Mouse (Mus musculus): ENCODE results near the gene Krtap4-13. TPM values are rescaled to one million over a fixed set of nuclear protein-coding genes. Genes with fewer than 3 reads are reported as not detected.
"Not testable (repeated sequence)": the region's sequence is repeated elsewhere in the genome, so short reads cannot be mapped to it uniquely, and the experiment has no call there.

Gene Krtap4-13
- not detected in 2 replicates for polyA plus RNA-seq (2016; fragmentation: Nextera tagmentation; extraction: Ambion mirVana)

GRCm38 (mm10) chr11:99809792-99810191 lies at the start of gene Krtap4-13:
Gene Krtap4-13 (minus strand): TSS chr11:99809892.
- H3K4me3 ChIP-seq; H3K36me3 ChIP-seq (replicated peaks); H3K9me3 ChIP-seq; H3K27ac ChIP-seq; H3K4me1 ChIP-seq; H3K27me3 ChIP-seq (ENCODE audit: poor library complexity, severe bottlenecking); DNase-seq (ENCODE audit: extremely low spot score, low spot score): not testable (repeated sequence)

DNA sequence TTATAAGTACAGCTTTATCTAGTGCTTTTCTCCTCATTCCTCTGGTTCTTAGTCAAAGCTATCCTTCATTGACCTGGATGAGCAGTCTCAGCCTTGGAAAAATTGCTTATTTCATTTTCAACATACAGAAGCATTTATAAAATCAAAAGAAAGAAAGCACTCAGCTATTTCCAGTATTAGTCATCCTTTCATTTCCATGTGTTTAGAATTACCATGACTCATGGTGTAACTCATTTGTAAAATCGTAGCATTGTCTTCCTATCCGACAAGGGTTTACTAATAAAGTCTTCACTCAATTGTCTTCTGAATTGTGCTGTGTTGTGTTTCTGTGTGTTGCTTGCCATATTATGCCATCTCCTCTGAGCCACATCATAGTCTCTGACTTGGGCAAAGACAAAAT lies 49.1 kb upstream of the Krtap4-13 start:
- H3K36me3 ChIP-seq (replicated peaks) = no peaks in the 10 kb centered on the region
- H3K9me3 ChIP-seq = no peaks in the 10 kb centered on the region
- no peaks in the 10 kb centered on the region for H3K4me1 ChIP-seq
- no peak overlapping the region for H3K4me3 ChIP-seq
- DNase-seq (ENCODE audit: extremely low spot score, low spot score) = no peak
- H3K27ac ChIP-seq = no peak overlapping the region
- 88% methylated on average over 2 of the region's 2 CpGs for WGBS
- H3K27me3 ChIP-seq (ENCODE audit: poor library complexity, severe bottlenecking) = no peaks in the 10 kb centered on the region

GRCm38 (mm10) chr11:99857617-99858016 lies 47.9 kb upstream of the Krtap4-13 start, which contains the start of gene Gm11568:
Gene Gm11568 (plus strand): TSS chr11:99857917.
- Histone ChIP-seq H3K4me3 (no peak within 1 kb of the TSS), H3K36me3 (replicated peaks) (no peaks in the 10 kb centered on the region), H3K9me3 (no peaks in the 10 kb centered on the region), H3K4me1 (no peaks in the 10 kb centered on the region), H3K27me3 (ENCODE audit: poor library complexity, severe bottlenecking) (no peaks in the 10 kb centered on the region), H3K27ac (no peak within 1 kb of the TSS)
- no peak for DNase-seq (ENCODE audit: extremely low spot score, low spot score)
- WGBS = 83% methylated on average over 2 of the region's 2 CpGs

DNA sequence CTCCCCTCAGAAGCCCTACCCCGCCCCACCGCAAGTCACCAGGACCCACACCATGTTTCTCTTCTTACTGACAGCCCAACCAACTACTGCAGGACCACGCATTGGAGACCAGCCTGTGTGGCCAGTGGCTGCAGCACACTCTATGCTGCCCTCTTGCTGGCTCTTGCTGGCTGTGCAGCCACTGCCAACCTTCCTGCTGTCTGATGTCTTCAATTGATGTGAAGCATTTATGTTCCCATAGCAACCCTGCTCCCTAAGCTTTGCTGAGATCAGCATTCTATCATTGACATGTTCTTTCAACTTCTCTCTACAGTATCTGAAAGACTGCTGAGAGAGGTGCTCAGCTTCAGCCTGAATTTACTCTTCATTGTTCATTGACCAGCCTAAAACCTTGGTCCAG lies 44.4 kb upstream of the Krtap4-13 start:
- 0 out of 2 replicates have a peak, but pooled peaks cover 4% of the 10 kb centered on the region for H3K9me3 ChIP-seq
- no peaks in the 10 kb centered on the region for H3K27me3 ChIP-seq (ENCODE audit: poor library complexity, severe bottlenecking)
- DNase-seq (ENCODE audit: extremely low spot score, low spot score) = no peak
- 66% methylated on average over 3 of the region's 3 CpGs for WGBS
- no peak overlapping the region for H3K4me3 ChIP-seq
- H3K27ac ChIP-seq = no peak overlapping the region
- H3K36me3 ChIP-seq (replicated peaks) = no peaks in the 10 kb centered on the region
- no peaks in the 10 kb centered on the region for H3K4me1 ChIP-seq

GRCm38 (mm10) chr11:99851508-99851907 lies 41.8 kb upstream of the Krtap4-13 start, which contains the start of gene Krtap4-16:
Gene Krtap4-16 (minus strand): TSS chr11:99851608.
- no peaks in the 10 kb centered on the region for H3K4me1 ChIP-seq
- no peaks in the 10 kb centered on the region for H3K36me3 ChIP-seq (replicated peaks)
- DNase-seq (ENCODE audit: extremely low spot score, low spot score) = no peak
- 0 out of 2 replicates have a peak, but pooled peaks cover 4% of the 10 kb centered on the region for H3K9me3 ChIP-seq
- H3K27ac ChIP-seq = peak within 1 kb of the TSS; percentile 44; the same call in 1 of the 2 replicates
- H3K27me3 ChIP-seq (ENCODE audit: poor library complexity, severe bottlenecking) = no peaks in the 10 kb centered on the region
- H3K4me3 ChIP-seq = no peak within 1 kb of the TSS

GRCm38 (mm10) chr11:99846746-99847145 lies 37.1 kb upstream of the Krtap4-13 start:
- Histone ChIP-seq H3K27ac (no peak overlapping the region), H3K9me3 (0 out of 2 replicates have a peak, but pooled peaks cover 4% of the 10 kb centered on the region), H3K4me1 (peaks cover 14% of the 10 kb centered on the region), H3K4me3 (no peak overlapping the region), H3K27me3 (ENCODE audit: poor library complexity, severe bottlenecking) (no peaks in the 10 kb centered on the region), H3K36me3 (replicated peaks) (no peaks in the 10 kb centered on the region)
- DNase-seq (ENCODE audit: extremely low spot score, low spot score) = no peak
- 100% methylated on average over 2 of the region's 2 CpGs for WGBS

DNA sequence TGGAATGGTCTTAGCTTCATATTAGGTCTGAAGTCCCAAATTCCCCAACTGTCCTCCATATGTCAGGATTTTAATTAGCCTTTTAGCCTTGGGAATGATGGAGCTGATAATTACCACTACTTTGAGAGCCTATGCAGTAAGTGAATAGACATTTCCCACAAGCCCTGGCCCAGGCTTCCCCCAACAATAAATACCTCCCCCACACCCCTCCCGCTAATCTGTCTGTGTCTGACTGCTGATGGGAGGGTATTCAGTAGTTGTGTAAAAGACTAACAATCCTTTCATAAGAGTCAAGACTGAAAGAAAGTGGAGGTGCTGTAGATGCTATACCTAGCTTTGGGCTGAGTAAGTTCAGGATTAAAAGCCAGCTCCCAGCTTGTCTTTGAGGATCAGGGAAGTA lies 32.5 kb upstream of the Krtap4-13 start:
- no peaks in the 10 kb centered on the region for H3K9me3 ChIP-seq
- H3K27me3 ChIP-seq (ENCODE audit: poor library complexity, severe bottlenecking) = no peaks in the 10 kb centered on the region
- H3K4me1 ChIP-seq = peaks cover 20% of the 10 kb centered on the region
- H3K36me3 ChIP-seq (replicated peaks) = no peaks in the 10 kb centered on the region
- 64% methylated on average over 1 of the region's 1 CpGs for WGBS
- H3K4me3 ChIP-seq = no peak overlapping the region
- DNase-seq (ENCODE audit: extremely low spot score, low spot score) = no peak
- no peak overlapping the region for H3K27ac ChIP-seq

GRCm38 (mm10) chr11:99837966-99838365 lies 28.3 kb upstream of the Krtap4-13 start, which contains the start of gene 2300003K06Rik:
Gene 2300003K06Rik (minus strand): TSS chr11:99838066.
- no peak for DNase-seq (ENCODE audit: extremely low spot score, low spot score)
- Histone ChIP-seq H3K27ac (no peak within 1 kb of the TSS), H3K36me3 (replicated peaks) (no peaks in the 10 kb centered on the region), H3K27me3 (ENCODE audit: poor library complexity, severe bottlenecking) (no peaks in the 10 kb centered on the region), H3K4me3 (no peak within 1 kb of the TSS), H3K9me3 (no peaks in the 10 kb centered on the region), H3K4me1 (peaks cover 18% of the 10 kb centered on the region)
- 73% methylated on average over 1 of the region's 1 CpGs for WGBS

DNA sequence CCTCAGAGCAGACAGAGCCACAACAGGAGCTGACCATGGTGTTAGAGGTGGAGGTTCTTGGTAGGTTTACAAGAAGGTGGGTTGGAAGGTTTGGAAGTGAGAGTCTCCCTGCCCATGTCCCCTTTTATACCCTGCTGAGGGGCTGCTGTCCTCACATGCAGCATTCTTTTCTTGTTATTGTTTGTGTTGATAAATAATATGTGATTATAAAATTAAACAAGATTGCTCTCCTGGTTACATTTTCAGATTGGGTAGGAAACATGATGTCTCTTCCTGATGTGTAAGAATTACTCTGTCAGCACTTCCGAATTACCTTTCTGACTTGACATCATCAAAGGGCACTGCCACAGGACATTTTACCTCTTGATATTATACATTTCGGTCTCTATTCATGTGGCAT lies 5.9 kb upstream of the Krtap4-13 start, which contains the start of gene Gm11564:
Gm11564 (minus strand) TSS at position 101 of the 400 bp plus-strand sequence.
- DNase-seq (ENCODE audit: extremely low spot score, low spot score); H3K4me1 ChIP-seq; H3K27me3 ChIP-seq (ENCODE audit: poor library complexity, severe bottlenecking); H3K36me3 ChIP-seq (replicated peaks); H3K9me3 ChIP-seq; H3K4me3 ChIP-seq: not testable (repeated sequence)
- WGBS = 87% methylated on average over 2 of the region's 2 CpGs
- H3K27ac ChIP-seq = peak within 1 kb of the TSS; percentile 61; the same call in 1 of the 2 replicates

DNA sequence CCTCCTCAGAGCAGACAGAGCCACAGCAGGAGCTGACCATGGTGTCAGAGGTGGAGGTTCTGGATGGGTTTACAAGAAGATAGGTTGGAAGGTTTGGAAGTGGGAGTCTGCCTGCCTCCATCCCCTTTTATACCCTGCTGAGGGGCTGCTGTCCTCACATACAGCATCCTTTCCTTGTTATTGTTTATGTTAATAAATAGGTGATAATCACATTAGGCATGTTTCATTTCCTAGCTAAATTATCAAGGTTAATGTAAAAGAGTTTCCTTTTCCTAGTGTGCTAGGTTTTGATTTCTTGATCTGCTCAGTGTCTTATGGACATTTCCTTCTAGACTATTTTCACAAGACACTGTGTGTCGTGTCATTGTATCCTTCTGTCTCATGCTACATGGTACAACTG lies 5.3 kb downstream of the Krtap4-13 start, which contains the start of gene Gm11554:
Gm11554 (minus strand) TSS at position 101 of the 400 bp plus-strand sequence.
- H3K27me3 ChIP-seq (ENCODE audit: poor library complexity, severe bottlenecking); H3K4me1 ChIP-seq; H3K27ac ChIP-seq; DNase-seq (ENCODE audit: extremely low spot score, low spot score); H3K9me3 ChIP-seq; H3K4me3 ChIP-seq; H3K36me3 ChIP-seq (replicated peaks): not testable (repeated sequence)
- no CpG with 5 or more reads among the region's 1 CpGs for WGBS

DNA sequence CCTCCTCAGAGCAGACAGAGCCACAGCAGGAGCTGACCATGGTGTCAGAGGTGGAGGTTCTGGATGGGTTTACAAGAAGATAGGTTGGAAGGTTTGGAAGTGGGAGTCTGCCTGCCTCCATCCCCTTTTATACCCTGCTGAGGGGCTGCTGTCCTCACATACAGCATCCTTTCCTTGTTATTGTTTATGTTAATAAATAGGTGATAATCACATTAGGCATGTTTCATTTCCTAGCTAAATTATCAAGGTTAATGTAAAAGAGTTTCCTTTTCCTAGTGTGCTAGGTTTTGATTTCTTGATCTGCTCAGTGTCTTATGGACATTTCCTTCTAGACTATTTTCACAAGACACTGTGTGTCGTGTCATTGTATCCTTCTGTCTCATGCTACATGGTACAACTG lies 10.9 kb downstream of the Krtap4-13 start, which contains the start of gene Gm11569:
Gm11569 (minus strand) TSS at position 101 of the 400 bp plus-strand sequence.
- no CpG with 5 or more reads among the region's 1 CpGs for WGBS

GRCm38 (mm10) chr11:99793367-99793766 lies 16.3 kb downstream of the Krtap4-13 start, which contains the start of gene Gm11596:
Gene Gm11596 (minus strand): TSS chr11:99793467.
- 92% methylated on average over 2 of the region's 2 CpGs for WGBS
- H3K36me3 ChIP-seq (replicated peaks) = no peaks in the 10 kb centered on the region
- H3K27ac ChIP-seq = no peak within 1 kb of the TSS

More for the DNA sequence above, 10.9 kb downstream of the Krtap4-13 start, which contains the start of gene Gm11569:
- not testable (repeated sequence) for DNase-seq (ENCODE audit: extremely low spot score, low spot score); H3K27me3 ChIP-seq (ENCODE audit: poor library complexity, severe bottlenecking); H3K4me3 ChIP-seq; H3K9me3 ChIP-seq; H3K4me1 ChIP-seq; H3K36me3 ChIP-seq (replicated peaks); H3K27ac ChIP-seq

DNA sequence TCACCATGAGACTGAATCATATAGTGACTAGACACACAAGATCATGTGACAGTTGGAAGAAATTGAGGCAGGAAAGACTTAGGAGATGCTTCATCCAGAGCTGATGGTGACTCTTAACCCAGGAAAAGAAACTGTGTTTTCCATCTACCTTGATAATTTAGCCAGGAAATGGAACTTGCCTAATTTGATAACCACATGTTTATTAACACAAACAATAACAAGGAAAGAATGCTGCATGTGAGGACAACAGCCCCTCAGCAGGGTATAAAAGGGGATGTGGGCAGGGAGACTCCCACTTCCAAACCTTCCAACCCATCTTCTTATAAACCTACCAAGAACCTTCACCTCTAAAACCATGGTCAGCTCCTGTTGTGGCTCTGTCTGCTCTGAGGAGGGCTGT lies 24.8 kb downstream of the Krtap4-13 start, which contains the start of gene Krtap4-9:
Krtap4-9 (plus strand) TSS at position 301 of the 400 bp plus-strand sequence.
- not testable (repeated sequence) for H3K27me3 ChIP-seq (ENCODE audit: poor library complexity, severe bottlenecking); DNase-seq (ENCODE audit: extremely low spot score, low spot score); H3K9me3 ChIP-seq; H3K36me3 ChIP-seq (replicated peaks); H3K27ac ChIP-seq; H3K4me1 ChIP-seq; H3K4me3 ChIP-seq

More at GRCm38 (mm10) chr11:99793367-99793766, 16.3 kb downstream of the Krtap4-13 start, which contains the start of gene Gm11596:
- Histone ChIP-seq H3K4me3 (no peak within 1 kb of the TSS), H3K9me3 (no peaks in the 10 kb centered on the region), H3K4me1 (no peaks in the 10 kb centered on the region), H3K27me3 (ENCODE audit: poor library complexity, severe bottlenecking) (no peaks in the 10 kb centered on the region)
- no peak for DNase-seq (ENCODE audit: extremely low spot score, low spot score)

Data from forebrain, embryonic 10.5 days (tissue).